Mouse (Mus musculus): ENCODE measurements around the gene C2cd3. TPM values are rescaled to one million over a fixed set of nuclear protein-coding genes. Genes with fewer than 3 reads are reported as not detected.

The C2cd3 gene
- polyA plus RNA-seq, 1 experiment from 2014 or later: 35.1 TPM

DNA sequence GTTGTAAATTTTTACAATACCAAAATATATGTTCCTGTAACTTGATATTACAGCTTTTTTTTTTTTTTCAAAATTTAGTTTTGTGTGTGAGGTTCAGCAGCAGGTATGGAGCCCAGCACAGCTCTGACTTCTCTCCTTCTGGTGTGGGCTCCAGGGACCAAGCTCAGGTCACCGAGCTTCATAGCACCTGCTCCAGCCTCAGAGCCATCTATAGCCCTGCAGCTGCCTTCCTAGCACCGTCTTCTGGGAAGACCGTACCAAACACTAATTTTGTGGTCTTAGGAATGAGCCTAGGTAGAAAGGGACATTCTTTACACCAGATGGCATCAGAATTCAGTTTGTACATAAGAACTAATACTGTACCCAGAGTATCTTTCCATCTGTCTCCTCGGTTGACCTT lies 36.7 kb downstream of the C2cd3 start:
- H3K27me3 ChIP-seq: no peaks in the 10 kb centered on the region
- no peak overlapping the region for H3K4me2 ChIP-seq
- no peak overlapping the region for H3K9ac ChIP-seq
- no peaks in the 10 kb centered on the region for H3K9me3 ChIP-seq (replicated peaks)
- no peaks in the 10 kb centered on the region for H3K4me1 ChIP-seq
- H3K36me3 ChIP-seq (ENCODE audit: poor library complexity, severe bottlenecking): peaks cover 89% of the 10 kb centered on the region
- H3K4me3 ChIP-seq: no peak overlapping the region
- no peak overlapping the region for H3K27ac ChIP-seq
- 97% methylated on average over 4 of the region's 4 CpGs for WGBS
- ATAC-seq: no peak

DNA sequence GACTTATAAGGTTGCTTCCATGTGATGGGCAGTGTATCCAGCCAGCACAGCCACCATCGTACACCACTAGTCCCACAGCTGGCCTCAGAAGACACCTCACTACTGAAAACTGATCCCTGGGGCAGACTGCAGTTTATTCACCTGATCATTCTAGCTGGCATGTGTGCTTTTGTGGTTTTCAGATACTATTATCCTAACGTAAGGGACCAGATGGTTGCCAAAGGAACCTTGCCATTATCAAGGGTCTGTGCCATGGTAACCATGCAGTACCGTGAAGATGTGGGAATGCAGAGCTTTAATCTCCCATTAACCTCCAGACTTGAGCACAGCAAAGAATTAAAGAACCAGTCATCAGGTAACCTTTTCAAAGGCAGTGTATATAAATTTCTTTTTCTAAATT lies 53.8 kb downstream of the C2cd3 start:
- no peak overlapping the region for H3K9ac ChIP-seq
- no peaks in the 10 kb centered on the region for H3K9me3 ChIP-seq (replicated peaks)
- H3K36me3 ChIP-seq (ENCODE audit: poor library complexity, severe bottlenecking): peaks cover 84% of the 10 kb centered on the region
- ATAC-seq: no peak
- H3K27me3 ChIP-seq: no peaks in the 10 kb centered on the region
- H3K27ac ChIP-seq: no peak overlapping the region
- H3K4me3 ChIP-seq: no peak overlapping the region
- no peaks in the 10 kb centered on the region for H3K4me1 ChIP-seq
- no peak overlapping the region for H3K4me2 ChIP-seq
- WGBS: 72% methylated on average over 3 of the region's 3 CpGs

DNA sequence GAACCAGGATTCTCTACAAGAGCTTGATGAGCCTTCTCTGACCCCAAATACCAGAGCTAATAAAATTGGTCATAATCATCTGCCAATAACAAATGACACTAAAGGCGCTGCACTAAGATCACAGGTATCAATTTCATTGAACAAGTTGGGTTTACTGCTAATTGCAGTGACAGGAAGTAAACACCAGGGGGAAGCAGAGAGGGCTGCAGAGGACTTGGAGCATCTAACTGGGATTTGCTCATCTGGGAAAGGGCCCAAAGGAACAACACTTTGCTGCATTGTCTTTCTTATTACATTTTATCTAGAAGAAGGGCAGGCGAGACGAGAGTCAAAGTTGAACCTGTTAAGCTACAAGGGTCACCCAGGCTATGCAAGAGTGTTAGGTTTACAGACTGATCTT lies 57.1 kb downstream of the C2cd3 start:
- no peak overlapping the region for H3K9ac ChIP-seq

DNA sequence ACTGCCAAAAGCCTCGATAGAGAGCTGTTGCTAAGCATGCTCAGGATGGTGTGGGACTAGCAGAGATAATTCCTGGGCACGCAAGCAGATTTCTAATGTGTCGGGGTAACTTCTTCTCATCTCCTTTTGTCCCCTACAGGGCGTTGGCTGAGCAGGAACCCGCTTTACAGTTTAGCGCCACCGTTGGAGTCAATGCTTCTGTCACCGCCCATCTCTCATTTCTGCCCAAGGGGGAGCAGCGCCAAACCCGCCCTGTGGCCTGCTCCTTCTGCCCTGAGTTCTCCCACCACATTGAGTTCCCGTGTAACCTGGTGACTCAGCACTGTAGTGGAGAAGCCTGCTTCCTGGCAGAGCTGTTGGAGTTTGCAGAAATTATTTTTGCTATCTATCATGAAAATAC lies 57.9 kb downstream of the C2cd3 start:
- 91% methylated on average over 11 of the region's 11 CpGs for WGBS
- no peaks in the 10 kb centered on the region for H3K27me3 ChIP-seq
- no peaks in the 10 kb centered on the region for H3K4me1 ChIP-seq
- H3K36me3 ChIP-seq (ENCODE audit: poor library complexity, severe bottlenecking): peaks cover 90% of the 10 kb centered on the region
- no peak overlapping the region for H3K9ac ChIP-seq
- no peaks in the 10 kb centered on the region for H3K9me3 ChIP-seq (replicated peaks)
- H3K4me3 ChIP-seq: no peak overlapping the region
- H3K4me2 ChIP-seq: no peak overlapping the region
- ATAC-seq: no peak
- no peak overlapping the region for H3K27ac ChIP-seq

More for the DNA sequence above, 57.1 kb downstream of the C2cd3 start:
- Histone ChIP-seq H3K4me2 (no peak overlapping the region), H3K27me3 (no peaks in the 10 kb centered on the region), H3K4me3 (no peak overlapping the region), H3K4me1 (no peaks in the 10 kb centered on the region), H3K36me3 (ENCODE audit: poor library complexity, severe bottlenecking) (peaks cover 92% of the 10 kb centered on the region), H3K27ac (no peak overlapping the region), H3K9me3 (replicated peaks) (no peaks in the 10 kb centered on the region)
- WGBS: 70% methylated on average over 3 of the region's 3 CpGs
- ATAC-seq: no peak

DNA sequence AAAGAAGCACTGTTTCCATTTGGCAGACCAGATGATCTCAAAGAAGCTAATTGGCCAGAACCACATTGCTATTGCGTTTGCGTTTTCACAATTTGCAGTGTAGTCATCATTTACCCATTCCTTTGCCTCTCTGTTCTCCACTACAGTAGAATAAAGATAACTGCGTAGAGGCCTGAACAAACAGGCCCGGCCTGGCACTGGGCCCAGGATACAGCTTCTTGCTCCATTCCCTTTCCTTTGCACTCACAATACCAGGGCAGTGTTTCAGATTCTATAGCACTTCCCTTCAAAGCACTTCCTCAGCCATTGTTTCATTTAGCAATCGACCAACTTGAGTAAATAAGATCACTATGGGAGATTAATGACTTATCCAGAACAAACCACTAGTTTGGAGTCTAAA lies 59.1 kb downstream of the C2cd3 start:
- WGBS: 67% methylated on average over 5 of the region's 5 CpGs
- H3K36me3 ChIP-seq (ENCODE audit: poor library complexity, severe bottlenecking): peaks cover 90% of the 10 kb centered on the region
- H3K9ac ChIP-seq: no peak overlapping the region
- no peak for ATAC-seq
- no peaks in the 10 kb centered on the region for H3K9me3 ChIP-seq (replicated peaks)
- no peak overlapping the region for H3K4me3 ChIP-seq
- no peak overlapping the region for H3K27ac ChIP-seq
- no peaks in the 10 kb centered on the region for H3K27me3 ChIP-seq
- no peaks in the 10 kb centered on the region for H3K4me1 ChIP-seq
- no peak overlapping the region for H3K4me2 ChIP-seq

DNA sequence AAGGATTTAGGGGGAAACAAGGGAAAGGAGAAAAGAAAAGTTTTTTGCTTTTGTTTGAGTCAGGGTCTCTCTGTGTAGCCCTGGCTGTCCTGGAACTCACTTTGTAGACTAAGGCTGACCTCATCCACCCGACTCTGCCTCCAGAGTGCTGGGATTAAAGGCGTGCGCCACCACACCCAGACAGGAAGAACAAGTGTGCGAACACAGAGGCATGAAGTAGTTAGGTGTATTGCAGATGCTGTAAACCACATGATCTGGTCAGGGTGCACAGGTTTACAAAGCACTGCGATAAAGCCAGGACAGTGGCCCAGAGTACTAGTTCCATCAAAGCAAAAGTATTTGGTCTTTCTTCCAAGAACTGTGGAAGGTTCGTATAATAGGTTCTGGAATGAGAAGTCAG lies 61.3 kb downstream of the C2cd3 start:
- Histone ChIP-seq H3K9ac (no peak overlapping the region), H3K9me3 (replicated peaks) (no peaks in the 10 kb centered on the region), H3K4me2 (no peak overlapping the region), H3K4me3 (no peak overlapping the region), H3K36me3 (ENCODE audit: poor library complexity, severe bottlenecking) (peaks cover 90% of the 10 kb centered on the region), H3K27ac (no peak overlapping the region), H3K27me3 (no peaks in the 10 kb centered on the region), H3K4me1 (no peaks in the 10 kb centered on the region)
- 96% methylated on average over 6 of the region's 6 CpGs for WGBS
- no peak for ATAC-seq

DNA sequence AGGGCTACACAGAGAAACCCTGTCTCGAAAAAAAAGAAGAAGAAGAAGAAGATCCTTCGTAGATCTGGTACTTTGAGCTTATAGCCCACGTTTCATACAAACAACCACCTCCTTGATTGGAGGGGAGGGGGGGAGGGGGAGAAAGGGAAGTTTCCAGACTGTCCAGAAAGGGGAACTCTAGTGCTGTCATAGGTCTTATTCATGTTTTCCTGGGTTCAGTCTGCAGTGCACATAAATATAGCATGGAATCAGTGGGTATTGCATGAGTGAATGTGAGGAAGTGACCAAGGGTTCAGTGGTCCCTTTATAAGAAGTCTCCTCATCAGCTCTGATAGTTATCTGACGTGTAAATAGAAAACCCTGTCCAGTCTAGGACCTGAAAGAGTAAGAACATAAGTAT lies 71.7 kb downstream of the C2cd3 start:
- no peak overlapping the region for H3K27ac ChIP-seq
- no peak for ATAC-seq
- no peaks in the 10 kb centered on the region for H3K9me3 ChIP-seq (replicated peaks)
- H3K27me3 ChIP-seq: no peaks in the 10 kb centered on the region
- no peak overlapping the region for H3K4me2 ChIP-seq
- no peak overlapping the region for H3K4me3 ChIP-seq
- peaks cover 88% of the 10 kb centered on the region for H3K36me3 ChIP-seq (ENCODE audit: poor library complexity, severe bottlenecking)
- H3K9ac ChIP-seq: no peak overlapping the region
- no peaks in the 10 kb centered on the region for H3K4me1 ChIP-seq
- WGBS: 92% methylated on average over 4 of the region's 4 CpGs

DNA sequence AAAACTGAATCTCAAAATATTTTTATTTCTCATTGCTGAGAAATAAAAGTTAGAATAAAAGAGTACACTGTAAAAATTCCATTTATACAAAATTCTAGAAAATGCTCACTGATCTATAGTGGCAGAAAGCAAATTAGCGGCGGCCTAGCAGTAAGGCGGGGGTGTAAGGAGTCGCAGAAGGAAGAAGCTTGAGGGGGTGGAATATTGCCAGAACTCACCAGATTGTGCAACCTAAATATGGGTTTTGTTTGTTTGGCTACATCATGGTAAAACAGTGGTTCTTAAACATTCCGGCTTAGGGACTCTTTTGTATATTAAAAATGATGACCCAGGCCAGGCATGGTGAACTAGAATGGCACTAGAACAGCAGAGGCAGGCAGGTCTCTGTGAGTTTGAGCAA lies 74.2 kb downstream of the C2cd3 start:
- no peak overlapping the region for H3K9ac ChIP-seq
- H3K27me3 ChIP-seq: no peaks in the 10 kb centered on the region
- no peak overlapping the region for H3K4me3 ChIP-seq
- no peak overlapping the region for H3K4me2 ChIP-seq
- H3K36me3 ChIP-seq (ENCODE audit: poor library complexity, severe bottlenecking): peaks cover 89% of the 10 kb centered on the region
- WGBS: 95% methylated on average over 5 of the region's 5 CpGs
- no peak for ATAC-seq
- no peaks in the 10 kb centered on the region for H3K4me1 ChIP-seq
- no peak overlapping the region for H3K27ac ChIP-seq
- H3K9me3 ChIP-seq (replicated peaks): no peaks in the 10 kb centered on the region

DNA sequence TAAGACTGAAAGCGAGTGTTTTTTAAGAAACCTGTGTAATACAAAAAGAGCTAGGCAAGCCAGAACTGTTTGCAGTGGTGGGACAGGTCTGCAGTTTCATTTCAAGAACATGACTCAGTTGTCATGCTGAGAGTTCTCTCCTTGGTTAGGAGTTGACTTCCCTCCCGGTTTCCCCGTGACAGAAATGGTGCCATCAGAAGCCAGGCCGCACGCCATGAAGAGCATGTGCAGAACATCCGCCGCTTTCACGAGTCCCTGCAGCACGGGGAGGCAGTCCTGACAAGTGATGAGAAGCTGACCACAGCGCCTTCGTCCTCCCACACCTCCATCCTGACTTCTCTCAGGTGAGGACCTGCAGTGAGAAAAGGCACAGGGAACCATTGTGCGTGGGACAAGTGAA lies 76.5 kb downstream of the C2cd3 start:
- no peak overlapping the region for H3K4me3 ChIP-seq
- no peak for ATAC-seq
- H3K27me3 ChIP-seq: no peaks in the 10 kb centered on the region
- 93% methylated on average over 12 of the region's 12 CpGs for WGBS
- no peaks in the 10 kb centered on the region for H3K4me1 ChIP-seq
- H3K9ac ChIP-seq: no peak overlapping the region
- H3K9me3 ChIP-seq (replicated peaks): no peaks in the 10 kb centered on the region
- no peak overlapping the region for H3K4me2 ChIP-seq
- peaks cover 89% of the 10 kb centered on the region for H3K36me3 ChIP-seq (ENCODE audit: poor library complexity, severe bottlenecking)
- H3K27ac ChIP-seq: no peak overlapping the region

DNA sequence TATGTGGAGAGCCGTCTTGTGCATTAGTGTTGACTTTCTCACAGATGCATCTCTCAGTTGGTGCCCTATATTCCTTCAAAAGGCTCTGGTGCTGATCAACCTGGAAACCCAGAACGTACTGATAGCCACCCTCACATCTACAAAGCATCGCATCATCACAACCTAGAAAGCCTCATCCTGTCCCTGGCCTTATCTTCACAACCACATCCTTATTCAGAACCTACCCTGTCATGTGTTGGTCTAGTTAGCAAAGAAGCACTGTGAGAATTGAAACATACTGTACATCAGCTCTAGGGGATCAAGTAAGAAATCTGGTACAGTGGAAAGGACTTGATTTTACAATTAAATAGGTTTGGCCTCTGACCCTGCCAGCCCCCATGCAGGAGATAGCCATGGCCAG lies 77.0 kb downstream of the C2cd3 start:
- H3K9ac ChIP-seq: no peak overlapping the region
- H3K4me1 ChIP-seq: no peaks in the 10 kb centered on the region
- H3K27me3 ChIP-seq: no peaks in the 10 kb centered on the region
- H3K4me2 ChIP-seq: no peak overlapping the region
- no peak for ATAC-seq
- no peaks in the 10 kb centered on the region for H3K9me3 ChIP-seq (replicated peaks)
- H3K36me3 ChIP-seq (ENCODE audit: poor library complexity, severe bottlenecking): peaks cover 89% of the 10 kb centered on the region
- 92% methylated on average over 3 of the region's 3 CpGs for WGBS
- H3K4me3 ChIP-seq: no peak overlapping the region
- no peak overlapping the region for H3K27ac ChIP-seq

DNA sequence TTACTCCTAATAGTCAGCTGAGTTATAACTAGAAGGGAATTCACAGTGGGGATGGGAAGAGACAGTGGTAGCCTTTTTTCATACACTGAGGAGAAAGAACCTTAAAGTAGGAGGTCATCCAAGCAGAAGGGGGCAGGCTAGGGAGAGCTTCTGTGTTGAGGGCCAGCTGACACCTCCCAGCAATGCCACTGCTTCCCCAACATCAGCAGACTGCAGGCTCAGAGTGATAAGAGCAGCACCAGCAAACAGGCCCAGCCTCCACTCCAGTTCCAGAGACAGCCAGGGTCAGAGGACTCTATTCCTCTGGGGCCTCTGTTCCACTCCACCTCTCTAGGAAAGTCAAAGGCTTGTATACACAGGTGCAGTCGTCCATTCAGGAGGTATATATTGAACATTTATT lies 86.1 kb downstream of the C2cd3 start:
- ATAC-seq: no peak
- Histone ChIP-seq H3K4me1 (no peaks in the 10 kb centered on the region), H3K4me2 (no peak overlapping the region), H3K36me3 (ENCODE audit: poor library complexity, severe bottlenecking) (peaks cover 95% of the 10 kb centered on the region), H3K9ac (no peak overlapping the region), H3K9me3 (replicated peaks) (no peaks in the 10 kb centered on the region), H3K27ac (no peak overlapping the region), H3K27me3 (no peaks in the 10 kb centered on the region), H3K4me3 (no peak overlapping the region)
- 80% methylated on average over 1 of the region's 1 CpGs for WGBS

DNA sequence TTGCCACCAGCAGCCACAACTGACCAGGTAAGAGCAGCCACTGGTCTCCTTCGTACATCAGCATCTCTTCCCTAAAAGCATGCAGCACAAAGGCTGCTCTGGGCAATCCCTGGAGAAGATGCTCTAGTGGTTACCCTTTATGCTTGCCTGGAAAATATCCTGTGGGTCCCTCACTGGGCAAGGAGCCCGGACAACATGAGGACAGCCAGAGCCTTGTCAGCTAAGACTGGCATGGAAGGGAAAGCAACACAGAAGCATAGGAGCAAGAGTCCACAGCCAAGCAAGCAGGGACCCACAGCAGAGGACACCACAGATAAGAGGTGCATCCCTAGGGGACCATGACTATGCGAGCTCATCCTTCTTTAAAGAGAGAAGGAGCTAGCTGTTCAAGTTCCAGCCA lies 87.8 kb downstream of the C2cd3 start:
- WGBS: 98% methylated on average over 3 of the region's 3 CpGs
- H3K4me3 ChIP-seq: no peak overlapping the region
- H3K27ac ChIP-seq: no peak overlapping the region
- H3K9me3 ChIP-seq (replicated peaks): no peaks in the 10 kb centered on the region
- no peaks in the 10 kb centered on the region for H3K27me3 ChIP-seq
- H3K9ac ChIP-seq: no peak overlapping the region
- no peak overlapping the region for H3K4me2 ChIP-seq
- H3K4me1 ChIP-seq: no peaks in the 10 kb centered on the region
- no peak for ATAC-seq
- H3K36me3 ChIP-seq (ENCODE audit: poor library complexity, severe bottlenecking): peaks cover 95% of the 10 kb centered on the region

DNA sequence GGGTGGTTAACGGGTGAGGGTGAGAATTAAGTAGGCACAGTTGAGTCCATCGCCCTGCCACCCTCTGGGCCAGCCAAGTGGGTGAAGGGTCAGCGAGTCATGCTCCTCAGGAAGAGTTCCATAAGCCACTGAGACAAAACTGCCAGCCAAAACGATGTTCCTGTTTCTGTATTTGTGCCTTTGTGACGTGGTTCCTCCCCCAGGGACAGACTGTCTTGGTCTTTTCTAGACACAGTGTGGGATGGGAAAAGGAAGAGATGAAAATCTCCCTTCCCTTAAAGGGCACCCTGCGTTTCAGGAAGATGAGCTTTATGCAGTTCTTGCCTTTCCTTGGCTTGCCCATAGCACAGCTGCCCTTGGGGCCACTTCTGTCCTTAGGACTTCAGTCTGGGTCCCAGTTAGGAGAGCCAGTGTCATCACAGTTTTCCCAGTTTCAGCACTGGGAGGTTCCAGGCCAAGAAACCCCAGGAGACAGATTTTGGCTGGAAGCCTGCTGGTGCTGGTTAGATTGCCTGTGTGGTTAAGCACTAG lies 89.7 kb downstream of the C2cd3 start:
- no peak overlapping the region for H3K9ac ChIP-seq
- H3K4me1 ChIP-seq: no peaks in the 10 kb centered on the region
- WGBS: 87% methylated on average over 6 of the region's 6 CpGs
- no peaks in the 10 kb centered on the region for H3K9me3 ChIP-seq (replicated peaks)
- H3K4me3 ChIP-seq: no peak overlapping the region
- H3K36me3 ChIP-seq (ENCODE audit: poor library complexity, severe bottlenecking): peaks cover 93% of the 10 kb centered on the region
- H3K27ac ChIP-seq: no peak overlapping the region
- H3K27me3 ChIP-seq: no peaks in the 10 kb centered on the region
- no peak overlapping the region for H3K4me2 ChIP-seq
- ATAC-seq: no peak

Measured in forebrain, embryonic 13.5 days (tissue).